Mouse (Mus musculus): ENCODE data around the gene Ddi2. TPM values are rescaled to one million over a fixed set of nuclear protein-coding genes. Genes with fewer than 3 reads are reported as not detected.

The Ddi2 gene
- total and polyA plus RNA-seq, 3 experiments: 22.1 to 78.4 (median 38.5) TPM

DNA sequence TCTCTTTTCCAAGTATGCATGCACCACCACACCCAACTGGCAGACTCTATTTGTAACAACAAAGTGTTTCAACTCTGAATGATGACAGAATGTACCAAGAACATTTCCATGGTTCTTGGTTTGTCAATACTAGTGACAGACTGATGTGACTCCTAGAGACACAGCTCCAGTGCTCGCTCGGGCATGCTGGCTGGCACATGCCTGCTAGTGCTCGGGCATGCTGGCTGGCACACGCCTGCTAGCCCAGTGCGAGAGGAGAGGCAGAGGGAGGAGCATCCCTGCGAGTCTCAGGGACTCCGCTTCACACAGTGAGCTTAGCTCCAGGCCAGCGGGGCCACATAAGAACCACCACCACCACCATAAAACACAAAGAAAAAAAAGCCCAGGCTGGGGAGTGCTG is 28.5 kb downstream of the Ddi2 start:
- DNase-seq: no peak

DNA sequence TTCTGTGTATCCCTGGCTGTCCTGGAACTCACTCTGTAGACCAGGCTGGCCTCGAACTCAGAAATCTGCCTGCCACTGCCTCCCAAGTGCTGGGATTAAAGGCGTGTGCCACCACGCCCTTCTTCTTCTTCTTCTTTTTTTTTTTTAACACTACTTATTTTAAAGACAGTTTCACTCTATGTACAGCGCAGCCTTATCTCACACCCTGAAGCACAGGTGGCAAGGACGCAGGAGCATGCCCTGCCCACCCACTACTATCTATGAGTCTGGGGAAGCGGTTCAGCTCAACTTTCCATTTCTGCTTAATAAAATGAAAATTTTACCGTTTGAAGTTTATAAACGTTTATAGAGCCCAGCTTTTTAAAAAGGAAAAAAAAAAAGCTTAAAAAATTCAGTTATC is 34.7 kb downstream of the Ddi2 start:
- no peak for DNase-seq

DNA sequence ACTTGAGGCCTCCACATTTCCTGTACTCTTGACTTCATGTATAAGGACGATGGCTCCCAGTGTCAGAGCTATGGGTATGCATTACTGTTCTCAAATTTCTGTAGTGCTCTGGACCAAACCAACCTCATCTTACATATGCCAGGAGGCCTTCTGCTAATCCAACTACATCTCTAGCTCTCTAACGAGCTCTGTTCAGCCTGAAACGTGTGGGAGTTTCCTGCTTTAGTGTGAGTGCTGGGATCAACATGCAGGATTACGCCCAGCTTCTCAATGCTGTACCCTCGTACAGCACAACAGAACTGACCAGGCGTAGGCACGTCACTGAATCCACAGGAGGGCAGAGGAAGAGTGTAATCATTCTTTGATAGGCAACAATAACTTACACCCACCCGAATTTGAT is 36.7 kb downstream of the Ddi2 start:
- DNase-seq: no peak

DNA sequence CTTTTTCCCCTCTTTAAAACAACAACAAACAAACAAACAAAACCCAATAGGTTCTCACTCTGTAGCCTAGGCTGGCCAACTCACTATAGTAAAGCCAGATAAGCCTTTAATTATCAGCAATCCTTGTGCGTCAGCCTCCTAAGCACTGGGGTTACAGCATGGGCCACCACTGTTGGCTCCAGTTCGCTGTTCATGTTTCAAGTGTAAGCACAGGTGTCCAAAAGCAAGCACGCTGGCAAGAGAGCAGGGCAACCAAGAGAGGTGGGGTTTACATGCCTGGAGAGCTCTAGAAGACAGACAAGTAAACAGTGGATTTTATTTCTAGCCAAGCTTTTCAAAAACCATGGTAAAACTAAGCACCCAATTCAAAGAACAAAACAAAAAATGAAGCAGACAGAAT is 37.1 kb downstream of the Ddi2 start:
- no peak for DNase-seq

DNA sequence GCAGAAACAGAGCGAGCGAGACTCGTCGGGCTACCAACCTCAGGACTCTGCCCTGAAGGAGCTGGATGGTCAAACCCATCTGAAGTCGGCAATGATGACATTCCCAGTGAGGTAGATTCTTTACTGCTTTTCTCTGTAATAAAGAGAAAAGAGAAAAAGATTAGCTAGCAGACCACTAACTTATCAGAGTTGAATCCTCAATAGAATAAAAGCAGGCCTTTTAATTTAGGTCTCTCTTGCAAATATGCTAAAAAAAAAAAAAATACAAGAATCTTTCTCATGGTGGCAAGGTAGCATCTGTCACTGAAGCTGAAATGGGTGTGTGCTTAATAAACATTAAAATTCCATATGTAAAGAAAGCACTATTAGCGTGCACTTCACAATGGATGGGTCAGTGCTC is 37.7 kb downstream of the Ddi2 start, which contains the start of gene Rsc1a1:
Rsc1a1 (minus strand) TSS at position 101 of the 400 bp plus-strand sequence.
- DNase-seq: no peak

DNA sequence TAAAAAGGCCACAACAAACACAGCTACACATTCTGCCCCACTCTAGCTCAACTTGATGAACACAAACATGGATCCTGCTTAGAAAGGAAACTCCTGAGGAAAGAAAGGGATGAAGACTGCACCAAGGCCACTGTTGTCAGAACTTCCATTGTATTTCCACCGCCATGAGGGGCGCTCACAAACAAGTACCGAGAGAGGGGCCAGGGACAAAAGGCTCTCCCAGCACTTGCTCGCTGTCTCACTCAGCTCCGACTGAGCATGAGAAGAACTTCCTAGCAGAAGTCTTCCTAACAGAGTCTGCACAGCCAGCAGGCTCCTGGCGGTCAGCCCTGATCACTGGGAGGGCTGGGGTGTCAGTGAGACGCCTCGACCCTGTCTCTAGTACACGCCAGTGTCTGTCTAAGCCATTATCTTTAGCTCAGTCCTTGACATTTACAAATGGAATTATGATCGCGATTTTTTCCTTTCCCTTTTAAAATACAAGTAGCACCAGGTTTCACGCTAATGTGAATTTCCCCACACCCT is 40.5 kb downstream of the Ddi2 start:
- DNase-seq: peak; percentile 76

DNA sequence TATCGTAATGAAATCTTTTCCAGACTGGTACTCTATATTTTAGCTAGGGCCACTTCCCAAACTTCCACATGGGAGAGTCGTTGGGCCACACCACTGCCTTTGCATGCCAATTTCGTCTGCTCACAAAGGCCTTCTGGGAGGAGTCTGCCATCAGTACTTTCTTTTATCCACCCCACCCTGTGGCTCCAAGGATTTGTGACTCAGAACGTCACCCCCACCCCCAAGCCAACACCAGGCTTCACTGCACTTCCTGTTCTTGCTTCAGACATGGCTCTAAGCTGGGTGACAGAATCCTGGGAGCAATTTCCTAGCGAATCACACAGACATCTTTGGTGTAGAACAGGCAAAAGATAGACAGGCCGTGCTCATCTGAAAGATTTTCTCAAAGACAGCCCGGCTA is 41.5 kb downstream of the Ddi2 start:
- DNase-seq: peak; percentile 85

DNA sequence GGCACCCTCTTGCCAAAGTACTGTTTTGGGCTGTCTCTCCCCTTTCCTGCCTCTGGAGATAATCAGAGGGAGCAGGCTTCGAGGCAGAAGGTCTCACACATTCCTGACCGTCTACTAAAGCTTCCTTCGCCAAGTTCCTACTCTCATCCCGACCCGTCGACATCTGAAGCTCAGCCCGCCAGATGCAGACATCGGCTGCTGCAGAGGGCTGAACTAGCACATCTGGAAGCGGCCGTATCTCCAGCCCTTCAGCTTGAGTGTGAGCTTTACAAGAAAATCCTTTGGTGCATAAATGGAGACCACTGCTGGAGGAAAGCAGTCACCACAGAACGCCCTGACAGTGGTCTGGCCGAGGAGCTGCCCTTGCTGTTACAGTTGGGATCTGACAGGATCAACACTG is 42.3 kb downstream of the Ddi2 start:
- DNase-seq: no peak

DNA sequence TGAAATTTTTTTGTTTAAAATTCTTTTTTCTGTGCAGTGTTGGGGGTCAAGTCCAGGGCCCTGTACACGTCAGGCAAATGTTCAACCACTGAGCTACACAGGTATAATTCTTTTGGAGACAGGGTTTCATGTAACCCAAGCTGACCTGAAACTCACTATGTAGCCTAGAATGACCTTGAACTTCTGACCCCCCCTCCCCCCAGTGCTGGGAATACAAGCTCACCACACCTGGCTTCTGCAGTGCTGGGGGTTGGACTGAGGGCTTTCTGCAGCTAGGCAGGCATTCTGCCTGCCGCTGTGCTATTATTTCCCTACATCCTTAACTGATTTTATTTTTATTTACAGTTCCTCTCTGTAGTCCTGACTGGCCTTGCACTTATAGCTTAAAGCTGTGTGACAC is 44.2 kb downstream of the Ddi2 start:
- DNase-seq: no peak

DNA sequence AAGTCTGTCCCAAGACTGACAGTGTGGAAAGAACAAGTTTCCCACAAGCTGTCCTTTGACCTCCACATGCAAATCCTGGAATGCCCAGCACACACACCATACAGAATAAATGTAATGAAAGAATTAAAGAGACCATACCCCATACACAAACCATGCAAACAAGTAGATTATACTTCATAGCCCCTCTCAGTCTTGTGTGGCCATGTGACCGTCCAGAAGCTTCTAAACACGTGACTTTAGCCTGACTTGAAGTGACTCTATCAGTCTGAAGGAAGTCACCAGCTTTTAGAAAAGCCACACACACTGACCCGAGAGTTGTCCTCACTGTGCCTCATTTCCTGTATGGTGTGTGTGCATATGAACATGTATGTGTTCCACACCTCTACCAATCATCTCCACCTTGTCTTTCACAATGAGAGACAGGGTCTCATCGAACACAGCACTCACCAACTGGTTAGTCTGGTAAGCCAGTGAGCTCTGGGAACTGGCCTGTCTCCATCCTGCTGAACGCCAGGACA is 46.7 kb downstream of the Ddi2 start:
- DNase-seq: no peak

DNA sequence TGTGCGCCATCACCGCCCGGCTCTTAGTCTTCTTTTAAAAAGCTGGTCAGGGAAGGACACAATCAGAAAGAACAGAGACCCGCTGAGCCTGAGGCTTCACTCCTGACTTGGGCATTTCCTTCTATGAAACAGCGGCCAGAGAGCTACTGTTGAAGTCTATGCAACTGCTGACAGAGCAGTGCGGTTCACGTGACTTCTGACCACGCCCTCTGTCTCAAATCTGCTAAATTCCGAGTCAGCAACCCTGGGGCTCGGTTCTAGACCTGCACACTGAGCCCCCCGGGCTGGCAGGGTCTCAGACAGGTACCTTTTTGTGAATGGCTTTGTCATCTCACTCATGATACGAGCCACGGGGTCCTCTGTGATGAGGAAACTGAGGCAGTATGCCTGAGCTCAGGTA is 50.9 kb downstream of the Ddi2 start:
- no peak for DNase-seq

DNA sequence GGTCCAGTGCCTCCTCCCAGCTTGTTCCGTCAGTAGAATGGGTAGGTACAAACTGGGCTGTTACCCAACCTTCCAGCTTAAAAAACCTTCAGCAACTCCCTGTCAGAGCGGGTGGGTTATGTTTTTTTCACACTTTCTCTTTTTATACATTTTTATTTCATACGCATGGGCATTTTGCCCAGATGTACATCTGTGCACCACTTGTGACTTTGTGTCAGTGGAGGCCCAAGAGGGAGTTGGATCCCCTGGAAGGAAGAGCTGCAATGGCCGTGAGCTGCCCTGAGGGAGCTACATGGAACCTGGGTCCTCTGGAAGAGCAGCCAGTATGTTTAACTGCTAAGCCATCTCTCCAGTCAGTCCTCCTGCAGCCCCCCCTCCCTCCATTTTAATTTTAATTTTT is 51.8 kb downstream of the Ddi2 start:
- DNase-seq: no peak

DNA sequence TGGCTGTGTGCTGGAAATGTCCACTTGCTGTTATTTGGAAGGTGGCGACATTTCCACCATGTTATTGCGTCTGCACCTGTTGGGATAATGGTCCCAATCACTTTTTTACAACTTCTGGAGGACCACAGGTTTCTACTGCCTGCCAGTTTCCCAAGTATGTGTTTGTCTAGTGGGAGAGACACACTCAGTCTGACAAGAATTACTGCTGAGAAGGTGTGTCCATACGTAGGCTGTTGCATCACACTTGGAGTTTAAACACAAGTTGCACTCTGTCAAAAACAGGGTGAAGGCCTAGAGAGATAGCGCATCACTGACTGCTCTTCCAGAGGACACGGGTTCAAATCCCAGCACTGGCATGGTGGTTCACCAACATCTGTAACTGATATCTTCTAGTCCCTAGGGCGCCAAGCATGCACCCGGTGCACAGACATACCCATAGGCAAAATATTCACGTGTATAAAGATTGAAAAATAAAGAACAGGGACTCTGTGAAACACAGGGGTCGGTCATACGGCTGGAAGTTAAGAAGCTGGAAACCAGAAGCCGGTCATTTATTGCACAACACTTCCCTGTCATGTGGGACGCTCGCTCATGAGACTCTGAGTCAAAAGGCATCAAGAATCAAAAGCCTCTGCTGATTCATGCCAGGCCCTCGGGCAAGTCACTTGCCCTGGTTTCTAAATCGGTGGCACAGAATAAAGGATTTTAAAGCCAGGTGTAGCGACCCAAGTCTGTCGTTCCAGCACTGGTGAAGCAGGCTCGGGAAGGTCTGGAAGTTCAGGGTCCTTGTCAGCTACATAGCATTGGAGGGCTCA is 53.1 kb downstream of the Ddi2 start:
- DNase-seq: peak; percentile 83

DNA sequence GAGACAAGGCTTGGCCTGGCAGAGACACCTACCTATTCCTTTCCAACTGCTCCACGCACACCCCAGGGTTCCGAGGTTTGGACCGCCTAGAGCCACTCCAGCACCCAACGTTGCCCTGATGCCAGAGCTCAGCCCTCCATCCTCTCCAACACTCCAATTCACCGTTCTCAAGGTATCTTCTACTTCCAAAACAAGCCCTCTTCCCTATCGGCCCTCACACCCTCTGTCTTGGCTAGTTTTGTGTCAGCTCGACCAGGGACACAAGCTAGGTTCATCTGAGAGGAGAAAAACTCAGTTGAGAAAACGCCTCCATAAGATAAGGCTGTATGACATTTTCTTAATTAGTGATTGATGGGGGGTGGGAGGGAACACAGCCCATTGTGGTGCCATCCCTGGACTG is 58.4 kb downstream of the Ddi2 start, which contains the start of gene Plekhm2:
Plekhm2 (minus strand) TSS at position 101 of the 400 bp plus-strand sequence.
- DNase-seq: no peak

DNA sequence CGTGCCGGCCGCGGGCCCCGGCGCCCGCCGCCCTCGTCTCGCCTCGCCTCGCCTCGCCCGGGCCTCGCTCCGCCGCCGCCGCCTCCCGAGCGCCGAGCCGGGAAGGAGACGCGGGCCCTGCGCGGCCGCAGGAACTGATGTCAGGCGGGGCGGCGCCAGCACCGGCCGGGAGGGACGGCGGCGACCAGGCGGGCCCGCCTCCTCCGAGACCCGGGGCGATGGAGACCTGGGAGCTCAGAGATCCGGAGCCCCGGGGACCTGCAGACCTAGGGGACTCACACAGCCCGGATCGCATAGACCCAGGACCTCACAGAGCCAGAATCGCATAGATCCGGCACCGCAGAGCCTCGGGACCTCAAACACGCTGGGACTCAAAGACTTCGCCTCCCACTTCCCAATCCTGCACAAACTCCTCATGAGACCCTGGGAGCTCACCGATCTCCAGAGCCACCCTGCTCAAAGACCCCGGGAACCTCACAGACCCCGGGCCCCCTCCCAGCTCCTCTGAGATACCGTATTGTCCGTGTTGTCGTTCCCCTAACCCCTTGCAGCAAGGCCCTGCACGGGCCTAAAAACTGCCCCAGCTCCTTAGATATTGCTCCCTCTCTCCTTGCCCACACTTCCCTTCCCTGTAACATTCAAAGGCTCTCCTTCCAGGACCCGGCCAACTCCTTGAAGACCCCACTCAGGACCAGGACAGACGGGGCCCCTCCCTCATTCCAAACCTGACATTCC is 59.0 kb downstream of the Ddi2 start:
- peak; percentile 89 for DNase-seq

DNA sequence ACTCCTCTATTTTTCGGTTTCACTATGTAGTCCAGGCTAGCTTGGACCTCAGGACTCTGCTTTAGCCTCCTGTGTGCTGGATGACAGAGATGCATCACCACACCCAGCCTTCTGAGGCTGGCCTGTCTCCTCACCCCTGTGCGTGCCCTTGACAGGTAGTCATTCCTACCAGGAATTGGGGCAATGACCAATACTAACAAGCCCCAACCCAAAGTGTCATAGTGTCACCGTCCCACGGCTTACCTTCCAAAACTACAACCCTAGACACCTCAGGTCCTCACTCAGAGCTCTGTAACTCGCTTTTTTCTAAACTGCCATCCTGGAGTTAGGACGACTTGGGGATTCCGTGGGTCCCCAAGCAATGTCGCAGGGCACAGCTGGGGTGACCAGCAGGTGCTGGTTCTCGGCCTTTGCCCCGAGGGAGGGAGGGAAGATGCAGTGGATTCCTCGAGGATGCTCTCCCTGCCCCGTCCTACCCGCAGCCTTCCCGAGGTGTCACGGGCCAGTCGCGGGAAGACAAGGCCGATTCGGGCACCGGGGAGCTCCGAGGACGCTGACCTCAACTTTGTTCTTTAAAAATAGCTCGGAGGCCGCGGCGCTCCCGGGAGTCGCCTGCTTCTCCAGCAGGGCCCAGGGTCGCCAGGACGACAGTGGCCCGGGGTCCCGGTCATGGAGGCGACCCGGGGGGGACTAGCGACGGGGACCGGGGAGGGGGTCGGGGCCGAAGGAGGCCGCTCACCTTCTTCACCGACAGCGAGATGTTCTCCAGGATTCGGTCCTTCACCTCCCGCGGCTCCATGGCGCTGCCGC is 59.9 kb downstream of the Ddi2 start:
- DNase-seq: peak; percentile 79

DNA sequence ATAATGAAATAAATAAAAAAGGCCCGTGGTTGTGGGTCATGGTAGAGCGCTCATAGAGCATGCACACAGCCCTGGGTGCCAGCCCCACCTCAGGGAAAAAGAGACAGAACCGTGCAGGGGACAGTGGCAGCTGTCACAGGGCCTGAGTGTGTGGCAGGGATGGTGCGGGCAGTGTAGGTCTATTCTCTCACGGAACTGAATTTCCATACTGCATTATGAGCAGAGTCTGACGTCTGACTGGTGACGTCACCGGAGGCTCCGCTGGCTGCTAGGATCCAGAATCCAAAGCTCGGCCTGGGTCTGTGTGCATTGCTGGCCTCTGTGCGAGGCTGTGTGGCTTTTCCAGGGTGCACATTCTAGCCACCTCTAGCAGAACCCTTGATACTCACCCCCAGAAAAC is 62.3 kb downstream of the Ddi2 start:
- DNase-seq: no peak

DNA sequence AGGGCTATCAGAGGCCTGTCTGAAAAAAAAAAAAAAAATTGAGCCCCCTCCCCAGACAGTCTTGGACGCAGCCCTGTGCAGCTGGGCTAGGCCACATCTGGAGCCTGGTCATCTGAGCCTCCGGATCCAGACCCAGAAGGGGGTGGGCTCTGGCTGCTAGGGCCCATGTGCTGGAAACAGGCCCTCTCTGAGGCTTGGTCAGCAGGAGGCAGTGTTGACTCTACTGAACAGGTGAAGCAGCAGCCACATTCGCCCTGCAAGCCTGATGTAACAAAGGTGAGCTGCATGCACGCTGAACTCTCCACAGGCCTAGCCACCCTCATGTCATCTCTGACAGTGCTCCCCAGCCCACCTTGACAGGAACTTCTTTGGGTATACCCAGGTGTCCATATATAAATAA is 63.5 kb downstream of the Ddi2 start:
- no peak for DNase-seq

DNA sequence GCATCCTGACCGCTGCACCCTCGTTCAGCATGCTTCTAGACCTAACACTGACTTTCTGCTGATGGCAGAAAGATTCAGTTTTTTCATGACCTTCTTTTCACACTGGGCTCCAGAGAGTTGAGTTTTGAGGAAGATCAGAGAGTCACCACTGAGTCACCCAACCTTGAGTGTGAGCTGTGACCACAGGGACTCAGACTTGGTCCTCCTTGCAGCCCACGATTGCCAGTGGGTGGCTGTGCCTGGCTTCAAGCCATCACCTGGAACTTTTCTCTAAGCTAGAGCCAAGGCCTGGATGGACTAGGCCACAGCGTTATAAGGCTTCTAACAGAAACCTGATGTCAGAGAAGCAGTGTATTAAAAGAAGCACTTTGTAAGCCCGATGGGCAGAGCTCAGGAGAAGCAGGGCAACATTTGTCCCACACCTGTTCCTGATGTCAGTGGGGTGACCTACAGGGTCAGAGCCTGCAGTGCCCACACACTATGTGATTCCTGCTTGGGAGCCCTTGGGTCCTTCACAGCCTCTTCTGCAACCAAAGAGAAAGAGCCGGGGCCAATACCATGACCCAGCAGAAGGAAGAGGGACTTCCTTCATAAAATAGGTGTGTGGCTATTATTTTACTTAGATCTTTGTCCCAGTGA is 64.3 kb downstream of the Ddi2 start:
- DNase-seq: peak; percentile 88

DNA sequence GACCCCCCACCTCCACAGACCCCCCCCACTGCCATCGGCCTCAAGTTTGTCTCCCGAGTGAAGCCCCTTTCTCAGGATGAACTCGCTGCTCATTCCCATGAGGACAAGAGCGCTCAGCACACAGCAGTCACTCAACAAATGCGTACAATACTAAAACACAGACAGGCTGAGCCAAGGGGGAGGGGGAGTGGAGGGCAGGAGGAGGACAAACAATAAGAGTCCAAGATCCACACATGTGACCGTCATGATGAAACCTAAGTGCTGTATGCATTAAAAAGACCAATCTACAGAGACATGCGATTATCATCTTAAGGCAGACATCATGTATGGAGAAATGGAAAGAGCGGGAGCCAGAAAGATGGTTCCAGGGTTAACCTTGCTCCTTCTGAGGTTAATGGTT is 66.3 kb downstream of the Ddi2 start:
- no peak for DNase-seq

DNA sequence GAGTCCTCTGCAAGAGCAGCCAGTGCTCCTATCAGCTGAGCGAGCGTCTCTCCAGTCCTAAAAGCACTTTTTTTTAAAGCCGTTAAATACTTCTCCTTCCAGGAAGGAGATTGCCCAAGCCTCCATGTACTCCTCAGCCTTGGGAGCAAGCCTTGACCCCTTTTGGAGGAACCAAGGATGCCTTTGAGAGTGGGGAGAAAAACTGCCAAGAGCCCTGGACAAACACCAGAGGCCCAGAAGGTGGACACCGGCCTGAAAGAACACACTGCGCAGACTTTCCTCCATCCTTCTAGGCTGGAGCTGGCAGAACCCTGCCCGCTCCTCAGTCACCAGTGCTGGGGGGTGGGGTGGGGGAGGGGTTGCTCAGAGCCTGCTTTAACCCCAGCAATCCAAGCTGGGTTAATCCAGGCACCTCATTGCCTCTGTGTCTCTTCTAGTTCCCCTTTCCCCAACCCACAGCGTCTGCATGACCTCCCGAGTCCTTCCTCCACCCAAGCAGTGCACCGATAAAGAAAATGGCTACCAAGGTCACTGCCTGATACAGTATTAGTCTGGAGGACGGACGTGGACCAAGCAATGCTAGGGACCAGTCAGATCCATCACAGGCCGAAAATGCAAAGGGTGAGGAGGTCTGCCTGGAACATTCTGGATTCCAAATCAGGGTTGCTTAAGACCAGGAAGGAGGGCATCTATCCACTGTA is 67.2 kb downstream of the Ddi2 start:
- peak; percentile 77 for DNase-seq

Data from adrenal gland, adult 2 months (tissue).